Mouse (Mus musculus) lung, postnatal 0 days (tissue): Measurements from ENCODE around the gene Lysmd1.

Source experiments
- CTCF ChIP-seq: IDR thresholded peaks from 2 replicates; pipeline ENCODE4 v1.5.1; 2016; ENCODE audit warnings: antibody characterized with exemption, mild to moderate bottlenecking
- EP300 ChIP-seq: IDR thresholded peaks from 2 replicates; pipeline ENCODE4 v1.6.1; 2016; ENCODE audit warnings: antibody characterized with exemption, mild to moderate bottlenecking, control low read depth

GRCm38 (mm10) chr3:95130081-95130480 lies 3.8 kb upstream of the Lysmd1 start:
- no peak for TF ChIP-seq EP300
- no peak for TF ChIP-seq CTCF
